In genomic region chr2:101620899-101621298, GRCm38 (mm10) we compare ENCODE assay signal across 23 mouse cellular contexts. TPM values are rescaled to one million over a fixed set of nuclear protein-coding genes. Genes with fewer than 3 reads are reported as not detected.
"Had no signal": no experiment of that assay in that cellular context is flagged by ENCODE, and none has a peak within 500 bp of the region (broad histone marks: within the 10 kb centered on the region; RNA-seq: fewer than 3 reads in every experiment).

No protein-coding gene starts in this region.

- H3K4me2 ChIP-seq: kidney, embryonic 15.5 days; limb, embryonic 13.5 days; liver, embryonic 15.5 days; neural tube, embryonic 12.5 days had no signal

- H3K36me3 ChIP-seq: kidney, embryonic 15.5 days; limb, embryonic 13.5 days; liver, embryonic 15.5 days; neural tube, embryonic 12.5 days had no signal

- H3K4me1 ChIP-seq: liver, embryonic 15.5 days had no signal

- H3K9me3 ChIP-seq: kidney, embryonic 15.5 days; limb, embryonic 13.5 days; liver, embryonic 15.5 days; neural tube, embryonic 12.5 days had no signal

- ATAC-seq: hindbrain, postnatal 0 days had no signal

- H3K9ac ChIP-seq: kidney, embryonic 15.5 days; limb, embryonic 13.5 days; liver, embryonic 15.5 days; neural tube, embryonic 12.5 days had no signal

- H3K4me3 ChIP-seq: kidney, embryonic 15.5 days; limb, embryonic 13.5 days; liver, embryonic 15.5 days; neural tube, embryonic 12.5 days had no signal

- H3K27ac ChIP-seq: hindbrain, postnatal 0 days; kidney, embryonic 15.5 days; limb, embryonic 13.5 days; liver, embryonic 15.5 days; macrophage; neural tube, embryonic 12.5 days had no signal

- H3K27me3 ChIP-seq: kidney, embryonic 15.5 days; limb, embryonic 13.5 days; liver, embryonic 15.5 days; neural tube, embryonic 12.5 days had no signal

- DNase-seq: kidney, adult 18-20 months; kidney, postnatal 14 days; left cerebral cortex, postnatal 4 days; lung, adult 2 months; midbrain, embryonic 14.5 days; right cerebral cortex, postnatal 4 days; spleen, adult 18-20 months had no signal

RNA-seq across cellular contexts. Expression of gene Rag2, which starts 3.6 kb away (rescaled TPM):
- total RNA-seq: hindbrain, postnatal 0 days; layer of hippocampus, adult 8-10 months; layer of hippocampus, postnatal 14 days; left cerebral cortex, adult 18-20 months; left cerebral cortex, postnatal 10 days; left cerebral cortex, postnatal 4 days; liver, adult 2 months; monocyte, adult 5-6 weeks; neutrophil, adult 5-6 weeks had no signal
- polyA plus RNA-seq: hindbrain, postnatal 0 days; large intestine, adult 2 months; limb, embryonic 13.5 days; liver, adult 2 months; lung, adult 2 months; macrophage; midbrain, embryonic 14.5 days; neural tube, embryonic 12.5 days; stomach, embryonic 14.5 days had no signal

RNA-seq across cellular contexts. Expression of gene Rag1, which starts 28.4 kb away (rescaled TPM):
- total RNA-seq: liver, adult 2 months had no signal
- polyA plus RNA-seq: intestine, embryonic 14.5 days; large intestine, adult 2 months; liver, adult 2 months; macrophage had no signal
